Mouse (Mus musculus): ENCODE data around the gene Nhp2.

GRCm38 (mm10) chr11:51649111-51649888 lies 29.8 kb downstream of the Nhp2 start:
- TF ChIP-seq CTCF (IDR thresholded peaks at IDR 0.05; ENCODE audit: low read depth) = no peak
- TF ChIP-seq EP300 (IDR thresholded peaks at IDR 0.05; ENCODE audit: low read depth) = no peak

Measured in liver, embryonic 14.5 days (tissue).